Mouse (Mus musculus) 416B (cell line): ENCODE data around the gene Nlrp6.
"Not testable (repeated sequence)": the region's sequence is repeated elsewhere in the genome, so short reads cannot be mapped to it uniquely, and the experiment has no call there.

Source experiments
- DNase-seq: peaks from one replicate; pipeline ENCODE4 v3.0.0; 2011; ENCODE audit warnings: low read depth

Nlrp6 gene

GRCm38 (mm10) chr7:140973396-140974165 is 52.9 kb downstream of the Nlrp6 start:
- DNase-seq, result no peak

DNA sequence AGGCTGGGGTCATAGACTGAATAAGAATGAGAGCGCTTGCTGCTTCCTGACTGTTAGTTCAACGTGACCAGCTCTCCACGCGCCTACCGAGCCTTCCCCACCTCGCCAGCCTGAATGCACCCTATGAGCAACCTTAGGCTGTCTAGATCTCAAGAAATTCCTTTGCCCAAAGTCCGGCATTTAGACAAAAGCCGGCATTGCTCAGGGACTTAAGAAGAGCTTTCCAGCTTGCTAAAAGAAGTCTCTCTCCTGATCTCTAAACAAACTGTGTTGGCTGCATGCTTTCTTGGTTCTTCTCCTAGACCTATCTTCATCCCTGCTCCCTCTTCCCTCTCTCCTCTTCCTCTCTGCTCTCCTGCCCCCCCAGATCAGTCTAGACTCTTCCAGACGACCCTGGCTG is 54.2 kb downstream of the Nlrp6 start:
- no peak for DNase-seq

- no peak for DNase-seq
These were observed 54.8 kb downstream of the Nlrp6 start for GRCm38 (mm10) chr7:140975465-140975864.

DNA sequence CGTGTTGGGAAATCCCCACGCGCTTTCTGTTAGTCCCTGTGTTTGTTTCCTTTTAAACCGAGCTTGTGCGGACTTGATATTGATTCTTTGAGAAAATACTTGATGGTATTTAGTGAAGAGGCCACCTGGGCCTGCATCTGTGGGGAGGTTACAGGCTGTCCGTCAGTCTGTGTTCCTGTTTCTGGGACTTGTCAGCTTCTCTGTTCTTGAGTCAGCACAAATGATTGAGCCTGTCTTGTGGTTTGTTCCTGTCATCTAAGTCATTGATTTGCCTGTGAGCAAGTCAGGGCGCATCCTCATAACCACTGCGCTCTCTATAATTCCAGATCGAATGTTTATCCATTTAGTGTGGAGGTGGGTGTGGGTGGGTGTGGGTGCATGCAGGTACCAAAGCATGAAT is 56.0 kb downstream of the Nlrp6 start:
- not testable (repeated sequence) for DNase-seq
